Mouse (Mus musculus) embryo, embryonic 11.5 days (tissue): ENCODE data around the gene Klrb1a.

Source experiments
- DNase-seq: peaks from one replicate; pipeline ENCODE4 v3.0.0-alpha.2; 2012; ENCODE audit warnings: low read depth, low spot score

Gene Klrb1a

GRCm38 (mm10) chr6:128602026-128602425 lies 21.3 kb downstream of the Klrb1a start:
- no peak for DNase-seq

GRCm38 (mm10) chr6:128599555-128599954 lies 23.8 kb downstream of the Klrb1a start:
- DNase-seq, result no peak

- no peak for DNase-seq
These were observed 24.9 kb downstream of the Klrb1a start for GRCm38 (mm10) chr6:128598256-128599047.

- DNase-seq, result peak; percentile 11
These were observed 26.2 kb downstream of the Klrb1a start for GRCm38 (mm10) chr6:128597121-128597522.

- DNase-seq, result no peak
These were observed 28.7 kb downstream of the Klrb1a start for GRCm38 (mm10) chr6:128594651-128595050.

GRCm38 (mm10) chr6:128589426-128589825 lies 33.9 kb downstream of the Klrb1a start:
- no peak for DNase-seq

GRCm38 (mm10) chr6:128587619-128588018 lies 35.7 kb downstream of the Klrb1a start:
- DNase-seq, result no peak

GRCm38 (mm10) chr6:128585642-128586245 lies 37.6 kb downstream of the Klrb1a start:
- DNase-seq, result no peak

- peak; percentile 22 for DNase-seq
These were observed 39.2 kb downstream of the Klrb1a start for GRCm38 (mm10) chr6:128584070-128584660.

GRCm38 (mm10) chr6:128581508-128581907 lies 41.8 kb downstream of the Klrb1a start, which contains the start of gene A2ml1:
Gene A2ml1 (minus strand): TSS chr6:128581608.
- DNase-seq, result no peak

- no peak for DNase-seq
These were observed 46.0 kb downstream of the Klrb1a start for GRCm38 (mm10) chr6:128577301-128577700.

GRCm38 (mm10) chr6:128566589-128566988 lies 56.7 kb downstream of the Klrb1a start:
- no peak for DNase-seq
